Mouse (Mus musculus): Measurements from ENCODE around the gene Chad. TPM values are rescaled to one million over a fixed set of nuclear protein-coding genes. Genes with fewer than 3 reads are reported as not detected.
A peak's percentile ranks its signal among the peaks of the same experiment; 100 is the strongest.

Chad gene
- polyA plus RNA-seq, 1 experiment from 2014 or later = 1.3 TPM

- no peak overlapping the region for H3K9ac ChIP-seq
- H3K4me2 ChIP-seq (replicated peaks) = no peak overlapping the region
- no peak overlapping the region for H3K4me3 ChIP-seq
- no peaks in the 10 kb centered on the region; the same call in 1 of the 2 replicates for H3K36me3 ChIP-seq
- ATAC-seq (ENCODE audit: low FRiP score, low read depth) = no peak
- WGBS = 95% methylated on average over 6 of the region's 6 CpGs
- no peaks in the 10 kb centered on the region for H3K9me3 ChIP-seq
- no peaks in the 10 kb centered on the region for H3K27me3 ChIP-seq (replicated peaks)
- peaks cover 11% of the 10 kb centered on the region for H3K4me1 ChIP-seq
- no peak overlapping the region for H3K27ac ChIP-seq
These were observed 17.6 kb upstream of the Chad start for GRCm38 (mm10) chr11:94547271-94547670.

DNA sequence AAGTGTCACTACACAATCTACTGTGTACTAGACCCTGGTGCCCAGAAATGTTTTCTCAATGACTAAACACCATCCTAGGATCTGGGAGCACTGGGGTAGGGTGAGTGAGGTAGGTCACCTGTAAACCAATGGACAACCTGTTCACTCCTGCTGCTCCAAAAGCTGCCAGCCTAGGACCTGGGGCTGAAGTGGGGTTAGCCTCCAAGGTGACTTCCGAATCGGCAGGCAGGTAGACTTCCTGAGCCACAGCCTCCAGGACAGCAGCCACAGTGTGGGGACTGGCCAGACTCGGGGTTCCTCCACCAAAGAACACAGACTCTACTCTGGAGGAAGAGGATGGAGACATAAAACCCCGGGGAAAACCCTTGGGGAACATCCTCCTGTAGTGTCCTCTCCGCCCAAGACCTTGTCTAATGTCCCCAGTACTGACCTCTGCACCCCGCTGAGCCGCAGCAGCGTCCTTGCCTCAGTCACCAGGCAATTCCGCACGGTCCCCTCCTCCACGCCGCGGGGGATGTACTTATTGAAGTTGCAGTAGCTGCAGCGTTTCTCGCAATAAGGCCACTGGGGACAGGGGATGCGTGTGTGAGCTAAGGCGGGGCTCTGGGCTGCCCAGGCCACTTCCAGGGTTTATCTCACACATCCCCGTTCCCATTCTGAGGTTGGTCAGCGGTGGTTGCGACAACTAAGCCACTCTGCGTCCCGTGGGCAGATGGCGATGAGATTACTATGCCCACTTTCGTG is 16.6 kb upstream of the Chad start:
- Histone ChIP-seq H3K27ac (no peak overlapping the region), H3K36me3 (no peaks in the 10 kb centered on the region), H3K27me3 (replicated peaks) (no peaks in the 10 kb centered on the region), H3K9me3 (no peaks in the 10 kb centered on the region), H3K4me2 (replicated peaks) (peak overlapping the region; percentile 81), H3K4me3 (peak overlapping the region; percentile 52), H3K4me1 (peaks cover 11% of the 10 kb centered on the region), H3K9ac (peak overlapping the region; percentile 58)
- peak; percentile 45; the same call in 1 of the 2 replicates for ATAC-seq (ENCODE audit: low FRiP score, low read depth)
- WGBS = 11% methylated on average over 24 of the region's 24 CpGs

GRCm38 (mm10) chr11:94548888-94549690 is 15.8 kb upstream of the Chad start, which contains the start of gene Rsad1:
Rsad1 (minus strand) TSS chr11:94549255.
- peak; percentile 81 for ATAC-seq (ENCODE audit: low FRiP score, low read depth)
- H3K9ac ChIP-seq = peak within 1 kb of the TSS; percentile 58
- H3K36me3 ChIP-seq = no peaks in the 10 kb centered on the region
- no peaks in the 10 kb centered on the region for H3K27me3 ChIP-seq (replicated peaks)
- WGBS = 5% methylated on average over 49 of the region's 49 CpGs
- H3K4me1 ChIP-seq = peaks cover 11% of the 10 kb centered on the region
- peak within 1 kb of the TSS; percentile 52 for H3K4me3 ChIP-seq
- H3K4me2 ChIP-seq (replicated peaks) = peak within 1 kb of the TSS; percentile 81
- H3K9me3 ChIP-seq = no peaks in the 10 kb centered on the region
- H3K27ac ChIP-seq = peak within 1 kb of the TSS; percentile 57; the same call in 1 of the 2 replicates

GRCm38 (mm10) chr11:94549691-94550441 is 15.0 kb upstream of the Chad start:
- no peak for ATAC-seq (ENCODE audit: low FRiP score, low read depth)
- 73% methylated on average over 10 of the region's 10 CpGs for WGBS
- H3K36me3 ChIP-seq = no peaks in the 10 kb centered on the region
- H3K4me2 ChIP-seq (replicated peaks) = no peak overlapping the region; the same call in 1 of the 2 replicates
- peaks cover 7% of the 10 kb centered on the region for H3K4me1 ChIP-seq
- H3K27ac ChIP-seq = no peak overlapping the region
- no peak overlapping the region for H3K4me3 ChIP-seq
- no peaks in the 10 kb centered on the region for H3K27me3 ChIP-seq (replicated peaks)
- no peaks in the 10 kb centered on the region for H3K9me3 ChIP-seq
- H3K9ac ChIP-seq = no peak overlapping the region

DNA sequence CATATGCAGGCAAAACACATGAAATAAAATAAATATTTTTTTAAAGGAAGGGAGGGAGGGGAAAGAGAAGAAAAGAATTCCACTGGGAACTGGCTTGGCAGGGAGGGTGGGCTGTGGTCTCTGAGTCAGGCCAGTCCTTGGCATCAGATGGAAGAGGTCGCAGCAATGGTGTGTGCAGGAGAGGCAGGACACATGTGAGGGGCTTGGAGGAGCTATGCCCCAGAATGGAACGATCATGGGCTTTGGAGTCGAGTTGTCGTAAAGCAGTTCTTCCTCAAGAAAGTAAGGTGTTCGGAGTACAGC is 14.5 kb upstream of the Chad start:
- H3K9ac ChIP-seq = no peak overlapping the region
- 87% methylated on average over 5 of the region's 5 CpGs for WGBS
- H3K36me3 ChIP-seq = no peaks in the 10 kb centered on the region
- no peak overlapping the region for H3K4me2 ChIP-seq (replicated peaks)
- H3K27me3 ChIP-seq (replicated peaks) = no peaks in the 10 kb centered on the region
- no peaks in the 10 kb centered on the region for H3K9me3 ChIP-seq
- no peak overlapping the region for H3K4me3 ChIP-seq
- H3K4me1 ChIP-seq = peaks cover 7% of the 10 kb centered on the region
- no peak for ATAC-seq (ENCODE audit: low FRiP score, low read depth)
- no peak overlapping the region for H3K27ac ChIP-seq

DNA sequence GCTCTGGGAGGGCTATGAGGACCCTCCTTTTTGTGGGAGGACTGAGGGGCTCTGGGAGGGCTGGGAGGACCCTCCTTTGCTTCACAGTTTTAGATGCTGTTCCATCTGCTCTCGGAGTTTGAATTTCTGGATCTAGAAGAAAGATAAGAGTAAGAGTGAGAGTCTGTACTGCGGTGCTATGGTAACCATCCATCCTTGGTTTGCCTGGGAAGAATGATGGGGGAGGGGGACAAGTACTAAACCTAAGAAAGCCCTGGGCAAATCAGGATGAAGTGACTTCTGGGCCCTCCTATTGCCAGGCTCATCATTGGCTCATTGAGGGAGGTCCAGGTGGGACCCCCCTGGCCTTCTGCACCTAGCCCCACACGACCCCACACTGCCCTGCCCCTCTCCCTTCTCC is 6.6 kb upstream of the Chad start:
- no peaks in the 10 kb centered on the region for H3K36me3 ChIP-seq
- no peak overlapping the region for H3K4me3 ChIP-seq
- H3K4me2 ChIP-seq (replicated peaks) = no peak overlapping the region
- H3K4me1 ChIP-seq = no peaks in the 10 kb centered on the region
- H3K27me3 ChIP-seq (replicated peaks) = no peaks in the 10 kb centered on the region
- no peak overlapping the region for H3K27ac ChIP-seq
- no peak for ATAC-seq (ENCODE audit: low FRiP score, low read depth)
- no peak overlapping the region for H3K9ac ChIP-seq
- no peaks in the 10 kb centered on the region for H3K9me3 ChIP-seq
- 74% methylated on average over 3 of the region's 3 CpGs for WGBS

- H3K4me2 ChIP-seq (replicated peaks) = no peak overlapping the region
- H3K36me3 ChIP-seq = no peaks in the 10 kb centered on the region
- WGBS = 99% methylated on average over 5 of the region's 5 CpGs
- H3K4me1 ChIP-seq = peaks cover 12% of the 10 kb centered on the region
- peaks cover 25% of the 10 kb centered on the region for H3K27me3 ChIP-seq (replicated peaks)
- H3K27ac ChIP-seq = no peak overlapping the region
- ATAC-seq (ENCODE audit: low FRiP score, low read depth) = no peak
- H3K4me3 ChIP-seq = no peak overlapping the region
- no peak overlapping the region for H3K9ac ChIP-seq
- H3K9me3 ChIP-seq = no peaks in the 10 kb centered on the region
These were observed 1.5 kb upstream of the Chad start for GRCm38 (mm10) chr11:94563383-94563782.

DNA sequence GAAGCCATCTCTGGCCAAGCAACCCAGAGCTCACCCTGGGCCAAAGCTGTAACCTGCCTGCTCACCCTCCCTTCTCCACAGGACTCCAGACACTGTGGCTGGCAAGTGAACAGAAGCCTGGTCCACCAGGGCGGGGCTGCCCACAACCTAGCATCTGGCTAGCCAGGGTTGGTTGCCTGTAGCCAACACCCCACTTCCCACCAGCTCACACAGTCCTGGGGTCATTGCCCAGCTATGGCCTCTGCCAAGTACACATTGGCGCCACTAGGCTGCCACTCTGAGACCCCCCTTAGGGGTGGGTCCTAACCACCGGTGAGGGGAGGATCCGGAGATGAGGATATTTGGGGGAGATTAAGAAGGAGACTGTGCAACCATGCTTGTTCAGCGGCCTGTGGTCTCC is 1.0 kb upstream of the Chad start:
- H3K9me3 ChIP-seq = no peaks in the 10 kb centered on the region
- 0 out of 2 replicates have a peak overlapping the region, but pooled peaks have one; percentile 26 for H3K9ac ChIP-seq

DNA sequence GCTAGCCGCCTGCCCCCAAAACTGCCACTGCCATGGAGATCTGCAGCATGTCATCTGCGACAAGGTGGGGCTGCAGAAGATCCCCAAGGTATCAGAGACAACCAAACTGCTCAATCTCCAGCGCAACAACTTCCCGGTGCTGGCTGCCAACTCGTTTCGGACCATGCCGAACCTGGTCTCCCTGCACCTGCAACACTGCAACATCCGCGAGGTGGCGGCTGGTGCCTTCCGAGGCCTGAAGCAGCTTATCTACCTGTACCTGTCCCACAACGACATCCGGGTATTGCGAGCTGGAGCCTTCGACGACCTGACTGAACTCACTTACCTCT is 268 bp downstream of the Chad start:
- no peak overlapping the region for H3K27ac ChIP-seq
- H3K4me3 ChIP-seq = peak overlapping the region; percentile 16
- 14% methylated on average over 16 of the region's 16 CpGs for WGBS
- H3K4me1 ChIP-seq = peaks cover 12% of the 10 kb centered on the region
- peak overlapping the region; percentile 53 for H3K4me2 ChIP-seq (replicated peaks)
- H3K36me3 ChIP-seq = no peaks in the 10 kb centered on the region
- peaks cover 25% of the 10 kb centered on the region for H3K27me3 ChIP-seq (replicated peaks)
- H3K9ac ChIP-seq = 0 out of 2 replicates have a peak overlapping the region, but pooled peaks have one; percentile 17
- no peaks in the 10 kb centered on the region for H3K9me3 ChIP-seq
- ATAC-seq (ENCODE audit: low FRiP score, low read depth) = no peak

More for the DNA sequence above, 1.0 kb upstream of the Chad start:
- no peak overlapping the region for H3K4me3 ChIP-seq
- peaks cover 25% of the 10 kb centered on the region for H3K27me3 ChIP-seq (replicated peaks)
- no peak overlapping the region for H3K27ac ChIP-seq
- ATAC-seq (ENCODE audit: low FRiP score, low read depth) = no peak
- H3K4me1 ChIP-seq = peaks cover 12% of the 10 kb centered on the region
- H3K36me3 ChIP-seq = no peaks in the 10 kb centered on the region
- peak overlapping the region; percentile 53 for H3K4me2 ChIP-seq (replicated peaks)
- WGBS = 55% methylated on average over 5 of the region's 5 CpGs

GRCm38 (mm10) chr11:94566534-94566933 is 1.7 kb downstream of the Chad start:
- Histone ChIP-seq H3K36me3 (no peaks in the 10 kb centered on the region), H3K4me3 (no peak overlapping the region), H3K27me3 (replicated peaks) (peaks cover 25% of the 10 kb centered on the region), H3K4me1 (peaks cover 18% of the 10 kb centered on the region), H3K27ac (no peak overlapping the region), H3K9ac (no peak overlapping the region), H3K9me3 (no peaks in the 10 kb centered on the region), H3K4me2 (replicated peaks) (no peak overlapping the region)
- no peak for ATAC-seq (ENCODE audit: low FRiP score, low read depth)
- 85% methylated on average over 6 of the region's 6 CpGs for WGBS

DNA sequence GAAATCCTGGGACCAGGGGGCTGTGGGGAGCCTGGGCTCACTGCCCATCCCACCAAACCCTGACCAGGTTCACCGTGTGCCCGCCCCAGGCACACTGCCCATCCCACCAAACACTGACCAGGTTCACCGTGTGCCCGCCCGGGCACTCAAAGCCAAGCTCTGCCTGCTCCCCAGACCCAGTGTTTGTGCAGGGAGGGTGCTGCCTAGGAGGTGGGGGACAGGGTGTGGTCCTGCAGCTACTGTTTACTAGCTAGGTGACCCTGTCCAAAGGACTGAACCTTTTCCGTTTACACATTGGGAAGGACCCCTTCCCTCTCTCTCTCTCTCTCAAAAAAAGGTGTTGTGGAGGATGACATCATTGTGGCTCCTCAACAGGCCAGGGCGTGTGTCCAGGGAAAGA is 2.5 kb downstream of the Chad start:
- H3K27me3 ChIP-seq (replicated peaks) = peaks cover 25% of the 10 kb centered on the region
- H3K27ac ChIP-seq = no peak overlapping the region
- no peak overlapping the region for H3K9ac ChIP-seq
- H3K4me1 ChIP-seq = peaks cover 18% of the 10 kb centered on the region
- no peak overlapping the region for H3K4me3 ChIP-seq
- no peaks in the 10 kb centered on the region for H3K9me3 ChIP-seq
- WGBS = 93% methylated on average over 7 of the region's 7 CpGs
- H3K4me2 ChIP-seq (replicated peaks) = no peak overlapping the region
- no peaks in the 10 kb centered on the region for H3K36me3 ChIP-seq
- ATAC-seq (ENCODE audit: low FRiP score, low read depth) = no peak

GRCm38 (mm10) chr11:94570612-94571011 is 5.8 kb downstream of the Chad start:
- no peak overlapping the region for H3K4me3 ChIP-seq
- H3K9ac ChIP-seq = no peak overlapping the region
- no peaks in the 10 kb centered on the region for H3K9me3 ChIP-seq
- peaks cover 3% of the 10 kb centered on the region for H3K27me3 ChIP-seq (replicated peaks)
- ATAC-seq (ENCODE audit: low FRiP score, low read depth) = 0 out of 2 replicates have a peak, but pooled peaks have one; percentile 17
- WGBS = 37% methylated on average over 9 of the region's 9 CpGs
- no peak overlapping the region for H3K27ac ChIP-seq
- peaks cover 6% of the 10 kb centered on the region; the same call in 1 of the 2 replicates for H3K4me1 ChIP-seq
- no peak overlapping the region for H3K4me2 ChIP-seq (replicated peaks)
- H3K36me3 ChIP-seq = no peaks in the 10 kb centered on the region
